Mouse (Mus musculus) MEL (cell line): Measurements from ENCODE around the gene Traf6. TPM values are rescaled to one million over a fixed set of nuclear protein-coding genes. Genes with fewer than 3 reads are reported as not detected.
A peak's percentile ranks its signal among the peaks of the same experiment; 100 is the strongest.

ENCODE experiments used
- DNase-seq: peaks from one replicate; pipeline ENCODE4 v3.0.0; 2011; ENCODE audit warnings: low read depth, low spot score
- H3K27ac ChIP-seq: 2 replicates; pipeline ENCODE4 v1.5.1; 2012; ENCODE audit warnings: low read depth, mild to moderate bottlenecking, control low read depth, low read length, moderate library complexity; ENCODE audit not compliant: control insufficient read depth
- H3K27me3 ChIP-seq, 2 experiments: fragments of 150-350 bp in 1 of 2; sonication (generic) in 1 of 2; 2 replicates each; pipeline ENCODE4 v1.6.1; 2012; ENCODE audit warnings: low read length in 2 of 2, mild to moderate bottlenecking in 2 of 2, improper control_type of control experiment in 1 of 2, moderate library complexity in 1 of 2; ENCODE audit not compliant: insufficient read depth in 2 of 2, control insufficient read depth in 1 of 2
- H3K36me3 ChIP-seq, 2 experiments: 2 replicates each; pipeline ENCODE4 v1.6.1; 2012 to 2014; ENCODE audit warnings: low read length in 2 of 2, improper control_type of control experiment in 1 of 2, inconsistent platforms in 1 of 2, mild to moderate bottlenecking in 1 of 2; ENCODE audit not compliant: insufficient read depth in 2 of 2, control insufficient read depth in 1 of 2
- H3K4me1 ChIP-seq, 2 experiments: fragments of 150-350 bp in 1 of 2; sonication (generic) in 1 of 2; 2 replicates each; pipeline ENCODE4 v1.6.1; 2012; ENCODE audit warnings: low read length in 2 of 2, improper control_type of control experiment in 1 of 2, mild to moderate bottlenecking in 1 of 2; ENCODE audit not compliant: insufficient read depth in 2 of 2, control insufficient read depth in 1 of 2
- H3K4me3 ChIP-seq, 2 experiments: fragments of 150-350 bp in 1 of 2; sonication (generic) in 1 of 2; 2 replicates each; pipeline ENCODE4 v1.5.1; 2012; ENCODE audit warnings: low read depth in 2 of 2, low read length in 2 of 2, mild to moderate bottlenecking in 2 of 2, moderate library complexity in 2 of 2, control low read depth in 1 of 2, improper control_type of control experiment in 1 of 2; ENCODE audit not compliant: control insufficient read depth in 1 of 2, insufficient read depth in 1 of 2
- H3K79me2 ChIP-seq: 2 replicates; pipeline ENCODE4 v1.6.1; 2012; ENCODE audit warnings: mild to moderate bottlenecking, low read length, moderate library complexity; ENCODE audit not compliant: control insufficient read depth, poor library complexity, insufficient read depth
- H3K9ac ChIP-seq: 2 replicates; pipeline ENCODE4 v1.6.1; 2012; ENCODE audit warnings: low read depth, mild to moderate bottlenecking, control low read depth, low read length, moderate library complexity; ENCODE audit not compliant: control insufficient read depth, poor library complexity, severe bottlenecking
- H3K9me3 ChIP-seq: fragments of 150-350 bp; sonication (generic); replicated peaks from 2 replicates; pipeline ENCODE4 v1.6.1; 2012; ENCODE audit warnings: mild to moderate bottlenecking, low read length, improper control_type of control experiment, moderate library complexity; ENCODE audit not compliant: insufficient read depth
- BHLHE40 ChIP-seq: IDR thresholded peaks from 2 replicates; pipeline ENCODE4 v1.6.1; 2012; ENCODE audit warnings: low read depth, mild to moderate bottlenecking, inconsistent platforms, low read length, improper control_type of control experiment, borderline replicate concordance
- CHD1 ChIP-seq: IDR thresholded peaks from 2 replicates; pipeline ENCODE4 v1.6.1; 2012; ENCODE audit warnings: low read depth, mild to moderate bottlenecking, inconsistent platforms, low read length, improper control_type of control experiment
- CHD2 ChIP-seq: IDR thresholded peaks from 2 replicates; pipeline ENCODE4 v1.6.1; 2011; ENCODE audit warnings: low read length, improper control_type of control experiment
- CTCF ChIP-seq, 3 experiments: IDR thresholded peaks in 2 of 3; conservative IDR thresholded peaks in 1 of 3; 2 replicates each; pipeline ENCODE4 v1.5.1; 2011 to 2012; ENCODE audit warnings: low read length in 3 of 3, low read depth in 2 of 3, mild to moderate bottlenecking in 2 of 3, improper control_type of control experiment in 1 of 3, inconsistent platforms in 1 of 3, mixed read lengths in 1 of 3, moderate library complexity in 1 of 3; ENCODE audit not compliant: control insufficient read depth in 1 of 3, insufficient read depth in 1 of 3, poor library complexity in 1 of 3, severe bottlenecking in 1 of 3
- EP300 ChIP-seq, 2 experiments: IDR thresholded peaks; 2 replicates each; pipeline ENCODE4 v1.6.1; 2011; ENCODE audit warnings: improper control_type of control experiment in 2 of 2, low read length in 2 of 2, low read depth in 1 of 2, mild to moderate bottlenecking in 1 of 2
- ETS1 ChIP-seq: IDR thresholded peaks from 2 replicates; pipeline ENCODE4 v1.6.1; 2012; ENCODE audit warnings: low read depth, mild to moderate bottlenecking, inconsistent platforms, low read length, improper control_type of control experiment, moderate library complexity
- GABPA ChIP-seq: IDR thresholded peaks from 2 replicates; pipeline ENCODE4 v1.6.1; 2012; ENCODE audit warnings: low read depth, mild to moderate bottlenecking, inconsistent platforms, low read length, improper control_type of control experiment, moderate library complexity
- HCFC1 ChIP-seq: IDR thresholded peaks from 2 replicates; pipeline ENCODE4 v1.6.1; 2012; ENCODE audit warnings: low read depth, mild to moderate bottlenecking, inconsistent platforms, low read length, improper control_type of control experiment, moderate library complexity
- JUND ChIP-seq: IDR thresholded peaks from 2 replicates; pipeline ENCODE4 v1.6.1; 2011; ENCODE audit warnings: low read depth, mild to moderate bottlenecking, improper control_type of control experiment, low read length
- KAT2A ChIP-seq: conservative IDR thresholded peaks from 2 replicates; pipeline ENCODE4 v1.6.1; 2012; ENCODE audit warnings: low read depth, low read length, improper control_type of control experiment, inconsistent platforms
- MXI1 ChIP-seq: IDR thresholded peaks from 2 replicates; pipeline ENCODE4 v1.6.1; 2011; ENCODE audit warnings: mild to moderate bottlenecking, low read depth, low read length, improper control_type of control experiment
- MYC ChIP-seq: IDR thresholded peaks from 2 replicates; pipeline ENCODE4 v1.6.1; 2011; ENCODE audit warnings: low read depth, mild to moderate bottlenecking, low read length, improper control_type of control experiment, moderate library complexity
- NELFE ChIP-seq: IDR thresholded peaks from 2 replicates; pipeline ENCODE4 v1.6.1; 2011; ENCODE audit warnings: low read depth, low read length, improper control_type of control experiment
- POLR2AphosphoS5 ChIP-seq: IDR thresholded peaks from 2 replicates; pipeline ENCODE4 v1.6.1; 2012; ENCODE audit warnings: low read depth, borderline replicate concordance, mild to moderate bottlenecking, inconsistent platforms, low read length, moderate library complexity, mixed read lengths
- RCOR1 ChIP-seq: IDR thresholded peaks from 2 replicates; pipeline ENCODE4 v1.6.1; 2012; ENCODE audit warnings: low read depth, mild to moderate bottlenecking, inconsistent platforms, low read length, improper control_type of control experiment
- SMC3 ChIP-seq: IDR thresholded peaks from 2 replicates; pipeline ENCODE4 v1.6.1; 2011; ENCODE audit warnings: low read depth, low read length, improper control_type of control experiment
- TAL1 ChIP-seq: IDR thresholded peaks from 2 replicates; pipeline ENCODE4 v1.6.1; 2012; ENCODE audit warnings: mild to moderate bottlenecking, inconsistent platforms, low read length, moderate library complexity, mixed read lengths
- TBP ChIP-seq: IDR thresholded peaks from 2 replicates; pipeline ENCODE4 v1.8.0; 2011; ENCODE audit warnings: low read depth, low read length, improper control_type of control experiment
- ZC3H11A ChIP-seq: IDR thresholded peaks from 2 replicates; pipeline ENCODE4 v1.6.1; 2012; ENCODE audit warnings: low read depth, mild to moderate bottlenecking, inconsistent platforms, low read length, improper control_type of control experiment
- ZKSCAN1 ChIP-seq: IDR thresholded peaks from 2 replicates; pipeline ENCODE4 v1.6.1; 2012; ENCODE audit warnings: low read depth, mild to moderate bottlenecking, inconsistent platforms, low read length, improper control_type of control experiment, moderate library complexity
- ZMIZ1 ChIP-seq: IDR thresholded peaks from 2 replicates; pipeline ENCODE4 v1.6.1; 2012; ENCODE audit warnings: low read depth, mild to moderate bottlenecking, inconsistent platforms, low read length, improper control_type of control experiment, moderate library complexity
- ZNF384 ChIP-seq: IDR thresholded peaks from 2 replicates; pipeline ENCODE4 v1.6.1; 2012; ENCODE audit warnings: low read depth, mild to moderate bottlenecking, inconsistent platforms, low read length, improper control_type of control experiment
- polyA plus RNA-seq, 2 experiments: library from polyadenylated mRNA; stranded (reverse) in 1 of 2; unstranded in 1 of 2; fragments of >175 nt in 1 of 2; fragments of >200 nt in 1 of 2; gene quantifications; 2 replicates each; pipeline versions ENCODE4 v1.2.1 to v1.2.4; 2012; ENCODE audit warnings: low replicate concordance in 2 of 2, low read depth in 1 of 2; ENCODE audit not compliant: insufficient read length in 2 of 2, insufficient read depth in 1 of 2, missing spikeins in 1 of 2
- total RNA-seq: library from RNA; depleted of rRNA; stranded (reverse); fragments of 300-350 nt; gene quantifications from 2 replicates; pipeline ENCODE4 v1.2.3, GENCODE M21; 2012

The Traf6 gene
- total and polyA plus RNA-seq, 3 experiments, result 11.8 to 18.0 TPM; not detected in 1

- no peak overlapping the region for H3K4me3 ChIP-seq
- TF ChIP-seq POLR2AphosphoS5 (no peak), ZNF384 (no peak), CHD2 (no peak), SMC3 (no peak), ETS1 (no peak), MXI1 (no peak), BHLHE40 (no peak), CHD1 (no peak), KAT2A (no peak)
Measured at GRCm38 (mm10) chr2:101639840-101640350, 38.3 kb upstream of the Traf6 start.

GRCm38 (mm10) chr2:101645841-101646240, 32.4 kb upstream of the Traf6 start:
- no peak for DNase-seq
- H3K4me3 ChIP-seq, result no peak overlapping the region

More at GRCm38 (mm10) chr2:101639840-101640350, 38.3 kb upstream of the Traf6 start:
- no peak overlapping the region for H3K27ac ChIP-seq
- no peaks in the 10 kb centered on the region for H3K79me2 ChIP-seq
- no peaks in the 10 kb centered on the region for H3K4me1 ChIP-seq
- H3K36me3 ChIP-seq, result no peaks in the 10 kb centered on the region
- H3K27me3 ChIP-seq, result peaks cover 1 to 2% of the 10 kb centered on the region in 2 experiments; a peak in 3 of 4 replicates
- no peak overlapping the region for H3K9ac ChIP-seq
- DNase-seq, result no peak
- no peaks in the 10 kb centered on the region for H3K9me3 ChIP-seq

GRCm38 (mm10) chr2:101648361-101648760, 29.9 kb upstream of the Traf6 start:
- Histone ChIP-seq H3K9me3 (no peaks in the 10 kb centered on the region), H3K27ac (no peak overlapping the region), H3K27me3 (peaks cover 1% of the 10 kb centered on the region in 2 experiments; a peak in 2 of 4 replicates), H3K36me3 (0 out of 4 replicates have a peak, but pooled peaks cover 0 to 2% of the 10 kb centered on the region in 2 experiments), H3K79me2 (no peaks in the 10 kb centered on the region), H3K9ac (no peak overlapping the region), H3K4me1 (peaks cover 0 to 4% of the 10 kb centered on the region in 2 experiments; a peak in 1 of 4 replicates), H3K4me3 (no peak overlapping the region)
- TF ChIP-seq JUND (no peak), GABPA (no peak), ZNF384 (no peak), TAL1 (no peak), CTCF (IDR thresholded peaks at IDR 0.05 in 2 of 3, conservative IDR thresholded peaks at IDR 0.05 in 1 of 3; ENCODE audit: control insufficient read depth in 1 of 3, insufficient read depth in 1 of 3, low read depth in 2 of 3, low read length in 3 of 3, poor library complexity in 1 of 3, severe bottlenecking in 1 of 3) (no peak), CHD2 (no peak), EP300 (IDR thresholded peaks at IDR 0.05; ENCODE audit: low read depth in 1 of 2, low read length in 2 of 2) (no peak), TBP (no peak), ZC3H11A (no peak), HCFC1 (no peak), RCOR1 (no peak), ZKSCAN1 (no peak), MYC (no peak), ZMIZ1 (no peak)
- DNase-seq, result no peak

More at GRCm38 (mm10) chr2:101645841-101646240, 32.4 kb upstream of the Traf6 start:
- H3K9ac ChIP-seq, result no peak overlapping the region
- no peaks in the 10 kb centered on the region for H3K79me2 ChIP-seq
- H3K9me3 ChIP-seq, result no peaks in the 10 kb centered on the region
- peaks cover 1% of the 10 kb centered on the region in 2 experiments; a peak in 2 of 4 replicates for H3K27me3 ChIP-seq
- TF ChIP-seq CTCF (IDR thresholded peaks at IDR 0.05 in 2 of 3, conservative IDR thresholded peaks at IDR 0.05 in 1 of 3; ENCODE audit: control insufficient read depth in 1 of 3, insufficient read depth in 1 of 3, low read depth in 2 of 3, low read length in 3 of 3, poor library complexity in 1 of 3, severe bottlenecking in 1 of 3) (peak in 1 of 3 experiments; percentile 17; a peak in 1 of 6 replicates), NELFE (no peak)
- no peaks in the 10 kb centered on the region for H3K4me1 ChIP-seq
- H3K27ac ChIP-seq, result no peak overlapping the region
- no peaks in the 10 kb centered on the region for H3K36me3 ChIP-seq
